Mouse (Mus musculus) adrenal gland, postnatal 4 days (tissue): ENCODE results near the gene Soat2. TPM values are rescaled to one million over a fixed set of nuclear protein-coding genes. Genes with fewer than 3 reads are reported as not detected.

Experiments
- DNase-seq, 2 experiments: peaks; one replicate each; pipeline ENCODE4 v3.0.0; 2021 to 2022; ENCODE audit warnings: low spot score in 2 of 2, mixed read lengths in 2 of 2
- long read RNA-seq, 2 experiments: library from polyadenylated mRNA; stranded (forward); transcript quantifications; one replicate each; pipeline ENCODE4 v2.0.0; 2021
- total RNA-seq, 2 experiments: library from RNA; stranded (reverse); gene quantifications; 2 replicates each; pipeline ENCODE4 v1.2.3; 2021

Gene Soat2
- total RNA-seq, result 1 to 10 TPM in 1 of 2 experiments, under 1 TPM in 1; 0.78 to 3.8 TPM
- long read RNA-seq, experiment 1, transcript Soat2-201 (15 exons, 2,208 nt), result major isoform, 6 of 10 reads
- long read RNA-seq, experiment 1, partial matches to known transcripts, result 2 of 10 reads
- long read RNA-seq, experiment 1, other reads (novel, unspliced or antisense), result 2 of 10 reads
- long read RNA-seq, experiment 2, result 0 reads

- no peak for DNase-seq
Observed at GRCm38 (mm10) chr15:102150301-102151135, at the start of gene Soat2. Gene Soat2, plus strand, starts transcription at chr15:102150526.

- DNase-seq, result no peak
Observed at GRCm38 (mm10) chr15:102100996-102101671, 49.2 kb upstream of the Soat2 start.

GRCm38 (mm10) chr15:102101672-102102541, 48.4 kb upstream of the Soat2 start:
- DNase-seq, result no peak

- DNase-seq, result no peak
Observed at GRCm38 (mm10) chr15:102102548-102103121, 47.7 kb upstream of the Soat2 start.

GRCm38 (mm10) chr15:102103371-102103946, 46.9 kb upstream of the Soat2 start:
- DNase-seq, result no peak

- DNase-seq, result no peak
Observed at GRCm38 (mm10) chr15:102103947-102104555, 46.3 kb upstream of the Soat2 start.

GRCm38 (mm10) chr15:102105360-102105759, 45.0 kb upstream of the Soat2 start:
- no peak for DNase-seq

- no peak for DNase-seq
Observed at GRCm38 (mm10) chr15:102105764-102106730, 44.3 kb upstream of the Soat2 start.

- no peak for DNase-seq
Observed at GRCm38 (mm10) chr15:102106754-102107456, 43.4 kb upstream of the Soat2 start.

- DNase-seq, result no peak
Observed at GRCm38 (mm10) chr15:102107689-102108573, 42.4 kb upstream of the Soat2 start.

GRCm38 (mm10) chr15:102108651-102109525, 41.4 kb upstream of the Soat2 start:
- DNase-seq, result no peak

GRCm38 (mm10) chr15:102110271-102110670, 40.1 kb upstream of the Soat2 start:
- DNase-seq, result no peak

- DNase-seq, result no peak
Observed at GRCm38 (mm10) chr15:102110701-102111494, 39.4 kb upstream of the Soat2 start.

GRCm38 (mm10) chr15:102111495-102111829, 38.9 kb upstream of the Soat2 start:
- no peak for DNase-seq

GRCm38 (mm10) chr15:102112181-102112580, 38.1 kb upstream of the Soat2 start:
- DNase-seq, result no peak
